Comparison of ENCODE assay signal across 11 mouse cellular contexts in genomic region chr7:27732508-27732907, GRCm38 (mm10). TPM values are rescaled to one million over a fixed set of nuclear protein-coding genes. Genes with fewer than 3 reads are reported as not detected.
DNase-seq lines count a peak whose midpoint lies in the region; ATAC-seq lines count a peak whose summit lies in the region.
"Had no signal": no experiment of that assay in that cellular context is flagged by ENCODE, and none has a peak within 500 bp of the region (broad histone marks: within the 10 kb centered on the region; RNA-seq: fewer than 3 reads in every experiment).

No protein-coding gene starts in this region.

- H3K4me2 ChIP-seq in kidney, embryonic 14.5 days (replicated peaks; ENCODE audit: low read depth, low read length), result peak overlapping the region; percentile 54
- H3K4me2 ChIP-seq in embryonic facial prominence, embryonic 12.5 days (replicated peaks), result peak overlapping the region; percentile 66
- H3K4me2 ChIP-seq in intestine, embryonic 16.5 days (ENCODE audit: low read depth, low read length), result peak overlapping the region; percentile 84

- DNase-seq in kidney, postnatal 36 days, result no peak
- DNase-seq in naive thymus-derived CD4-positive, alpha-beta T cell, adult 2 months (ENCODE audit: low read depth), result peak; percentile 18
- no peak for DNase-seq in right cerebral cortex, postnatal 14 days
- DNase-seq in embryo, embryonic 10.5 days (ENCODE audit: low spot score), result no peak
- DNase-seq in thymus, adult 18-20 months, result no peak
- DNase-seq: cerebellum, adult 8-10 months; kidney, postnatal 10 days had no signal

- H3K36me3 ChIP-seq in kidney, embryonic 14.5 days (ENCODE audit: control insufficient read depth, insufficient read depth, low read length), result no peaks in the 10 kb centered on the region
- H3K36me3 ChIP-seq in embryonic facial prominence, embryonic 12.5 days, result no peaks in the 10 kb centered on the region
- H3K36me3 ChIP-seq in intestine, embryonic 16.5 days (ENCODE audit: control insufficient read depth, insufficient read depth, low read length), result no peaks in the 10 kb centered on the region

- H3K4me3 ChIP-seq in kidney, embryonic 14.5 days (ENCODE audit: low read length), result peak overlapping the region; percentile 63
- peak overlapping the region; percentile 74 for H3K4me3 ChIP-seq in embryonic facial prominence, embryonic 12.5 days
- H3K4me3 ChIP-seq in intestine, embryonic 16.5 days (ENCODE audit: low read length), result peak overlapping the region; percentile 80

- ATAC-seq in kidney, embryonic 14.5 days (ENCODE audit: low FRiP score, low TSS enrichment), result no peak
- ATAC-seq in embryonic facial prominence, embryonic 12.5 days (ENCODE audit: insufficient number of reproducible peaks, insufficient read depth, low FRiP score, low TSS enrichment), result no peak
- ATAC-seq in intestine, embryonic 16.5 days, result no peak

- H3K4me1 ChIP-seq in kidney, embryonic 14.5 days (ENCODE audit: control insufficient read depth, insufficient read depth, low read length), result no peaks in the 10 kb centered on the region; the same call in 1 of the 2 replicates
- H3K4me1 ChIP-seq in embryonic facial prominence, embryonic 12.5 days, result peaks cover 9% of the 10 kb centered on the region
- peaks cover 7% of the 10 kb centered on the region; the same call in 1 of the 2 replicates for H3K4me1 ChIP-seq in intestine, embryonic 16.5 days (ENCODE audit: control insufficient read depth, insufficient read depth, low read length)

- 87% methylated on average over 6 of the region's 6 CpGs for WGBS in kidney, embryonic 14.5 days
- WGBS in embryonic facial prominence, embryonic 12.5 days, result 74% methylated on average over 6 of the region's 6 CpGs
- WGBS in intestine, embryonic 16.5 days, result 80% methylated on average over 6 of the region's 6 CpGs

- no peak overlapping the region for H3K27ac ChIP-seq in kidney, embryonic 14.5 days (ENCODE audit: low read depth, low read length)
- H3K27ac ChIP-seq in embryonic facial prominence, embryonic 12.5 days, result peak overlapping the region; percentile 97
- H3K27ac ChIP-seq in intestine, embryonic 16.5 days (ENCODE audit: low read length), result no peak overlapping the region

- H3K9ac ChIP-seq in kidney, embryonic 14.5 days (ENCODE audit: low read depth, low read length), result peak overlapping the region; percentile 74; the same call in 1 of the 2 replicates
- peak overlapping the region; percentile 94 for H3K9ac ChIP-seq in embryonic facial prominence, embryonic 12.5 days
- H3K9ac ChIP-seq in intestine, embryonic 16.5 days (ENCODE audit: low read depth, low read length), result peak overlapping the region; percentile 84

- H3K27me3 ChIP-seq in kidney, embryonic 14.5 days (ENCODE audit: control insufficient read depth, insufficient read depth, low read length), result no peaks in the 10 kb centered on the region
- H3K27me3 ChIP-seq in embryonic facial prominence, embryonic 12.5 days, result no peaks in the 10 kb centered on the region
- H3K27me3 ChIP-seq in intestine, embryonic 16.5 days (replicated peaks; ENCODE audit: control insufficient read depth, insufficient read depth, low read length), result no peaks in the 10 kb centered on the region

- H3K9me3 ChIP-seq in kidney, embryonic 14.5 days (ENCODE audit: control insufficient read depth, low read length), result no peaks in the 10 kb centered on the region
- H3K9me3 ChIP-seq in embryonic facial prominence, embryonic 12.5 days, result no peaks in the 10 kb centered on the region
- H3K9me3 ChIP-seq in intestine, embryonic 16.5 days (ENCODE audit: control insufficient read depth, low read length), result no peaks in the 10 kb centered on the region
- H3K9me3 ChIP-seq: G1E had no signal

RNA-seq across cellular contexts. Expression of gene Zfp60, which starts 1.3 kb away (rescaled TPM):
- polyA plus RNA-seq in kidney, embryonic 14.5 days (2014; fragmentation: Nextera tagmentation; extraction: Ambion mirVana), result 26.7 and 41.5 TPM in 2 replicates
- polyA plus RNA-seq in embryonic facial prominence, embryonic 12.5 days (2016; fragmentation: Nextera tagmentation; extraction: Ambion mirVana), result 55.8 and 57.1 TPM in 2 replicates
- polyA plus RNA-seq in intestine, embryonic 16.5 days (2015; fragmentation: Nextera tagmentation; extraction: Ambion mirVana), result 18.3 and 19.3 TPM in 2 replicates

RNA-seq across cellular contexts. Expression of gene Zfp607b, which starts 43.4 kb away (rescaled TPM):
- 4.2 and 4.3 TPM in 2 replicates for polyA plus RNA-seq in kidney, embryonic 14.5 days (2014; fragmentation: Nextera tagmentation; extraction: Ambion mirVana)
- polyA plus RNA-seq in embryonic facial prominence, embryonic 12.5 days (2016; fragmentation: Nextera tagmentation; extraction: Ambion mirVana), result 4.0 and 5.8 TPM in 2 replicates
- 2.1 and 2.2 TPM in 2 replicates for polyA plus RNA-seq in intestine, embryonic 16.5 days (2015; fragmentation: Nextera tagmentation; extraction: Ambion mirVana)

RNA-seq across cellular contexts. Expression of gene Map3k10, which starts 58.1 kb away (rescaled TPM):
- polyA plus RNA-seq in kidney, embryonic 14.5 days (2014; fragmentation: Nextera tagmentation; extraction: Ambion mirVana), result 7.7 and 9.4 TPM in 2 replicates
- polyA plus RNA-seq in embryonic facial prominence, embryonic 12.5 days (2016; fragmentation: Nextera tagmentation; extraction: Ambion mirVana), result 14.0 and 16.6 TPM in 2 replicates
- polyA plus RNA-seq in intestine, embryonic 16.5 days (2015; fragmentation: Nextera tagmentation; extraction: Ambion mirVana), result 2.2 and 2.9 TPM in 2 replicates
